Mouse (Mus musculus) cerebellum, adult 11 months (tissue): ENCODE measurements around the gene Slc8a3.
"Not testable (repeated sequence)": the region's sequence is repeated elsewhere in the genome, so short reads cannot be mapped to it uniquely, and the experiment has no call there.

Source experiments
- DNase-seq: peaks from one replicate; pipeline ENCODE4 v3.0.0; 2022

Gene Slc8a3

DNA sequence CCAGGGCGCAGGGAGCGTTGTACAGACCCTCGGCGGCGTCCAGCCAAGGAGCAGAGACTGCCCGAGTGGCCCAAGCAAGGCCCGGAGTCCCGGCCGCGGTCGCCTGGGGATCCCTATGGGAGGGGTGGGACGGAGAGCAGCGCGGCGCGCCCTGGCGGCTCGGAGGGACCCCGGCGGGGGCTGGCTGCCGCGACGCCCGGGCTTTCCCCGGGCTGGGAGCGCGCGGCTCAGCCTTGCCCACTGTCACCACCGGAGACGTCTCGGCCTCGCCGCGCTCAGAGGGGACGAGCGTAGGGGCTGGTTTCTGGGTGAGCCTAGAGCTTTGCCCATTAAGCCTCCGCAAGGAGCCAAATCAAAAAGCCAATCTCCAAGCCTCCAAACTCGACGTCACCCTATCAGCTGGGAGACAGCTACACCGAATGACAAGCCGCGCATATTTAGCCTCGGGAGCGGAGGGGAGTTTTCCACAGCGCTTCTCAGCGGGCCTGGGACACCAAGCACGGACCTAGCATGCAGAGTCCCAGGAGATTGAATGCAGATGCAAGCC is at the start of gene Slc8a3:
TSS of gene Slc8a3 (minus strand) at position 306 of the 547 bp plus-strand sequence.
- DNase-seq, result peak; percentile 67

DNA sequence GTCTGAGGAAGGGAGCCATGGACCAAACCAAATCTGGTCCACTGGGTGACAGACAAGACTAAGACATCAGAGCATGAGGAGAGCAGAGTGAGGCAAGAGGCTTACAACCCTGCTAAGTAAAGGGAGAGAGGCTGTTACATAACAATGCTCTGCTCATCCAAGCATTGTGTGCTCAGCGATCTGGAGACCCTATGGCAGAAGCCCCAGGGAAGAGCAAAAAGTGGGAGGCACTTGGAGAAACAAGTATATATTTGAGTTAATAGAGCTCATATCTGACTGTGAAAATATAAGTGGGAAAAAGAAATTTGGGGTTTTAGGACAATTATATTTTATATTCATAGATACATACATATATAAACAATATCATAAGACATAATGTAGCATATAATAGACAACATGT is 46.4 kb upstream of the Slc8a3 start, which contains the start of gene Gm4787:
TSS of gene Gm4787 (minus strand) at position 101 of the 400 bp plus-strand sequence.
- DNase-seq, result not testable (repeated sequence)

DNA sequence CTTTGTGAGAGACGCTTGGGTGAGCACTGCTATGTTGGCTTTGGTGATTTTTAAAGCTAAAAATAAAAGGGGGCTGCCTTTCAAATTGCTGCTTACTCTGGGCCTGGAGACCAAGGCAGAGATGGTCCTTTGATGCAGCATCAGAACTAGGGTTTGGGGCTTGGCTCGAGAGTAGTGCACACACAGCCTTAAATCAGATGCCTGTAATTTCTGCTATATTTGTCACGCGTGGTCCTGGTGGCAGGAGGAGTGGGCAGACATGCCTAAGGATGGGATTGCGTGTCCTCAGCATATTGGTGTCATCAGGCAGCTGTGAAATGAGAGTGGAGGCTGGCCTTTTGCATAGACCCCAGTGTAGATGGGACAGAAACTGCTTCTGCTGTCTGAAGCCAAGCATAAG is 861 bp upstream of the Slc8a3 start:
- DNase-seq, result no peak

DNA sequence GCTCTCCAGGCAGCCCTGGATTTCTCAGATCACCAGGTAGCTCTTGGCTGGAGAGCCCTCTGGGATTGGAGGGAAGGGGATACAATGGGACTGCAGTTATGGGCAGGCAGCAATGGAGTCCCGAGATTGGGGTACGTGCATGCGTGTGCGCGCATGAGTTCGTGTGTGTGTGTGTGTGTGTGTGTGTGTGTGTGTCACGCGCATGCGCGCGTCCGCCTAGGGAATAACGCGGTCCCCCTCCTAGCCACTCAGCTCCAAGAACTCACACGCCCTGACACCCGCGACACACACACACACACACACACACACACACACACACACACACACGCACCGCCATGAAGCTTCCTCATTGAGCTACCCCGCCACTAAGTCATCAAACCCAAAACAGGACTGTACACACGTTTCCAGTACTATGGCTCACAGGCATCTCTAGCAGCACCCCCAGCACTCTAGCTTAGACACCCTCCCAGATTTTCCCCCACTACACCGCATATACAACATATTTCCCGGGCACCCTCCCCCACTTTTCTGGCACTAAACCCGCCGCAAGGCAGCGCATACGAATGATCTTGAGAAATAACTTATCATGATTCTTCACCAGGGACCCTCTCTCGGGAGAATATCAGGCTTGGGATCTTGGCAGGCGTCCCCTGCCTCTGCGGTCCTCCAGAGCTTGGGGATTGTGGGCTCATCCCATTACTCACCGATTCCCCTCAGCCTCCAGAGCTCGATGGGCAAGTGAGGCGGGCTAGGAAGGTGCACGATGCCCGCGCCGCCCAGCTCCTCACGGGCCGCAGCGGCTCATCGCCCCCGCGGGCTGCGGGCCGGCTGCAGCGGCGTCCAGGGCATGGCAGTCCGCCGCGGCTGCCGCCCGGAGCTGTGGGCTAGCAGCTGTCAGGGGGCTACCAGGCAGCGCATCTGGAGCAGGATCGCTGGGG is 774 bp downstream of the Slc8a3 start:
- peak; percentile 78 for DNase-seq

DNA sequence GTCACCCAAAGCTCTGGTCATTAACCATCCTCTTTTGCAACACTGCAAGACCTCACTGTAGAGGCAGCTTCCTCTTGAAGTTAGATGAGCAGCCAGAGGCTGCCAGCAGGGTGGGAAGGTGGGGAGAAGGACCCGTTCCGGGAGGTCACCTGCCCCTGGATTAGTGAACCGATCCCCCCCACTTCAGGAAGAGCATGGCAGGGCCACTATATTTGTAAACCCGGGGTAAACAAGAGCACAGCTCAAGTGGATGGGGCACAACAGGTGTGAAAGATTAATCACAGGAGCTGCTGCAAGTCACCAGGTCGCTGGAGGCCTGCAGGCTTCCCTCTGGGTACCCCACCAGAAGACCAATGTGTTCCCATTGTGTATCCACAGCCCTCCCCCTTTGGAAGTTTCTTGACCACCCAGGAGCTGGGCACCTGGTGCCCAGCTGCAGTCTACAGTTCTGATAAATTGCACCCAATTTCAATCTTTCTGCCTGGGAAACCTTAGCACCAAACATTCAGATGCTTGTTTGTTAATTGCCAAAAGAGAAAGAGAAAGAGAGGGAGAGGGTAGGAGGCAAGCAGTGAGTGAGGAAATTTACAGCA is 1.8 kb downstream of the Slc8a3 start:
- DNase-seq, result no peak

DNA sequence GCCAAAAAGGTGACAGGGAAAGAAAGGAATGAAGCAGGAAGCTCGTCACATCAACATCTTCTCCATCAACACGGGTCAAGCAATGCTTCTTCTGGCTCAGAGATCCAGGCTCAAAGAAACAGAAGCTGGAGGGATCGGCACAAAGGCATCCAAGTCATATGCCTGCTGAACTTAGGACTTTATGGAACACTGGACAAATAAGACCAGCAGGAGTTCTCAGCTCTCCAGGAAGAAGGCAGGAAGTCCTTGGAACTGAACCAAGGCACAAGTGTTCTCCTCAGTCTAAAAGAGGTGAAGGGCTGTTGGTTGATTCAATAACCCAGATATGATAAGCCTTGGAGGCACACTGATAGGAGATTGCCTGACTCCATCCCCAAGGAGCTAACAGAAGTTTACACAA is 8.0 kb downstream of the Slc8a3 start:
- DNase-seq, result no peak

DNA sequence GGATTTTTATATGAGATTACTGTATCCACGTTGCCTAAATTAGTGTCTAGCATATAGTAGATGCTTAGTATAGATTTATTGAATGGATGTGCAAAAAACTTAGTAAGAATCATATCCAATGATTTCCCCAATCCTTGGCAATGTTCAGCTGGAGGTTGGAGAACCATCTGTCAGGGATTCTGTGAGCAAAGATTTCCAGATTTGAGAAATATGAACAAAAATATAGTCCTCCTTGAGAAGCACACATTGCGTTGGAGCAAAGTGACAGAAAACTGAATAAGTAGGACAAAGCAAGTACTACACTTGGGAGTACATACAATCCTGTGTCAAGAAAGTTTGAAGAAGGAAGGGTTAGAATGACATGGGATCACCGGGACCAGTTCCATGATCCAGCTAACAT is 8.9 kb downstream of the Slc8a3 start:
- DNase-seq, result no peak

DNA sequence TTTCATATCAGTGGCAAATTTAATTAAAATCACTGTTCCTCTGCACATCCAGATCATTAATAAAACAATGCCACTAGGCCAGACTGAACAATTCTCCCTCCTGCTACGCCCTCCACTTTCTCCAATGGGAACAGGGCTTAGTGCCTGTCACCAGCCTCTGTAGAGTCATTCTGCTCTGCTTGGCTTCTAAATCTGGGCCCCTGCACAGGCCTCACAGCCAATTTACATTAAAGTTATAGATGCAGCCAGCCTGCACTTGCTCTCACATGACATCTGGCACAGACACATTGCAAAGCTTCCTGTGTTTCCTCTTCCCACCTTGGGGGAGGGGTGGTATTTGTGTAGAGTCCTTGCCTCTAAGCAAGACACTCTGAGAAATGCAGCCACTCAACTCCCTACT is 12.0 kb downstream of the Slc8a3 start:
- DNase-seq, result no peak

DNA sequence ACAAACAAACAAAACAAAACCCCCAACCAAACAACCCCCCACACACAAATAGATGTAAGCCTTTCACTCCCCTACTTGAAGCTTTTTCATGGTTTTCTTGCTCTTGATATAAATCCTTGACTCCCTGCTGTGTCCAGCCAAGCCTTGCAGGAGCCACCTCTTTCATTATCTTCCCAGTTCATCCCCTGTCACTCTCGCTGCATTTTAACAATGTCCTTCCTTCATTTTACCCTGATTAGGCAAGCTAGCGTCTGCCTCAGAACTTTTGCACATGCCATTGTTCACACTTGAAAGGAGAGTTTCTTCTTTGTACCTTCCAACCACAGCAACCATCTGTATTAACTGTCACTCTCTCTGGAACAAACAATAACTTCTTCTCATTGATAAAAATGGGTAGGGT is 15.2 kb downstream of the Slc8a3 start:
- no peak for DNase-seq

DNA sequence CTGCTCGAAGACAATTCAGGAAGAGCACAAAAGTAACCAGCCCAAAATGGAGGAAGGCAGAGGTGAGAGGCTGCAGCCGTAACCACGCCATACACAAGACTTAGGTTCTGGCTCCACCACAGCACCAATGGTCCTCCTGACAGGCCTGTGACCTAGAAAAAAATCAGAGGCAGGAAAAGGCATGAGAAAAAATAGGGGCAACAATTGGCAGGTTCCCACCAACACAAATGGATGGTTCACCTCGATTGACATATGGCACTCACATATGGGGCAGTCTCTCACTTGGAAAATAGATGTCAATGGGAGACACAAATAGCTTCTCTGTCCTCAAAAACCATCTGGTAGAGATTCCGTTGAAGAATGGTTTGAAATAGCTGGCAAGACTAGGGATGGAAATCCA is 17.0 kb downstream of the Slc8a3 start:
- DNase-seq, result peak; percentile 82

DNA sequence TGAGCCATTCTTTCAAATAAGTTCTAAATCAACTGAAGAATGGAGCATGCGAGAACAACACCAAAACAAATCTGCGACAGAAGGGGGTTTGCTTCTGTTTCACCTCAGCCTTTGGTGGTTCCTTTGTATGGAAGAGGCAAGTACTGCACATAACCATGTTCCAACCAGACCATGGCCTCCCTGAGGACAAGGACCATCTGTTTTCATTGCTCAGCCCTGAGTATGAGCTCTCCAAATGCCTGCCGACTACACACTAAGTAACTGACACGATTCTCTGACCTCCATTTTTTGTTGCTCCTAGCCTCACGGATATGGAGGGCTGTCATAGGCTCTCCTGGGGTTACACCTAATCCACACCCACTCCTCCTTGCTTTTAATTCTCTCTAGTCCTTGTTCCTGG is 29.4 kb downstream of the Slc8a3 start:
- no peak for DNase-seq

DNA sequence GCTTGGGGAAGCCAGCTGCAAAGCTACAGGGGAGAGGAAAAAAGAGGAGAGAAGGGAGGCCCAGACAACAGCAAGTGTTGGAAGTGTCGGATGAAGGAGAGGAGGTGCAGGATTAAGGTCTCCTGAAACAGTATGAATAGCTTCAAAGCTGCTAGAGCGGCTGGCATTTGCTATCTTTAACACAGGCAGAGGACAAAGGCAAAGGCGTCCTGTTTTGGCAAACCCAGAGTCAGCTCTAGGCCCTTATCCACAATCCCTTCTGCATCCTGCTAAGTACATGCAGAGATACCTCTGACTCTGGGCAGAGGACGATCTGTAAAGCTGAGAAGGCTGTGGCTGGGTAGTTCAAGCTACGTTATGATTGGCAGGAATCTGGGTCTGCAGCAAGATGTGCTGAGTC is 38.4 kb downstream of the Slc8a3 start:
- no peak for DNase-seq

DNA sequence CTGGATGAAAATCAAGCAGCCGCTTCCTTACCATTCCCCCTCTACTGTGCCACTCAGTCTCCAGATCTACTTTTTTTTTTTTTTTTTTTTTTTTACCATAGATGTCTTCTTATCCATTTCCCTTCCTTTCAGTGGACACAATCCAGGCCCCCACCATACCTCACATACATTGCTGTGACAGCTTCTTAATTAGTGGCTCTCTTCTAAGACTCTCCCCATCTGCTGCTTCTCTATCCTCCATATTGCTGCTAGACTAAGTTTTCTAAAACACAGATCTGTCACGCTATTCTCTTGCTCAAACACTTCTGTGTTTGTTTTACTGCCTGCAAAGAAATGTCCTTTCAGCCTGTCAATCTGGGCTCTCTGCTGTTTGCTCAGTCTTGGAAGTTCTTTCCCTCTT is 54.9 kb downstream of the Slc8a3 start:
- DNase-seq, result no peak

DNA sequence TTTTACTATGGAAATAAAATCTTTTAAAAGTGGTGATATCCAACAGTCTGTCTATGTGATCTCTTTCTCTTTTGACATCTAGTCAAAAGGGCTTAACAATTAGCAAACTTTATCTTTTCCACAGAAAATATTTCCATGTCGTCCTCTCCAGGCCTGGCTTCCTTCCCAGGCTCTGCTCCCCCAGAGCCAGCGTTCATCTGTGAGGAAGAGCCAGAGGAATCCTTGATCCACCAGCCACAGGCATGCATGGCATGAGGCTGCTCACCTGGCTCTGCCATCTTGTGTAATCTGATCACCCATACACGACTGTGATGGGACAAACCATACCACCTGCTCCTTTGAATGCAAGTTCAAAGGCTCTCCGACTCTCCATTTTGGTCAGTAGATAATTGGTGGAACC is 58.4 kb downstream of the Slc8a3 start:
- DNase-seq, result no peak

DNA sequence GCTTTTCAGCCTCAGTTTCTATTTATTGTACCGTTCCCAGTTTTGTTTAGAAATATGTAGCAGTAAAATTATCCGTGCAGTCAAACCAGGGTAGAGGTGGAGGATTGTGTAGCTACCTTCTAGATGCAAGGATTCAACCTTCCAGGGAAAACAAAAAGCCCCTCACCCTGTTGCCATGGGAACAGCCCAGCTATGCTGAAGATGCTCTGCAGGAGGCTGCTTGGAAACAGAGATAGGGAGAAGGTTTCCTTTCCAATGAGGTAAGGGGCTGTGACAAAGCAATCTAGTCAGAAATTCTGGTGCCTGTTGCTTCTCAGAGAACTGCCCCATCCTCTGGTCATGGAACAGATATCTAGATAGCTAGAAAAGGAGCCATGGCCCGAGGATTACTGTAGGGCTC is 59.6 kb downstream of the Slc8a3 start:
- no peak for DNase-seq

DNA sequence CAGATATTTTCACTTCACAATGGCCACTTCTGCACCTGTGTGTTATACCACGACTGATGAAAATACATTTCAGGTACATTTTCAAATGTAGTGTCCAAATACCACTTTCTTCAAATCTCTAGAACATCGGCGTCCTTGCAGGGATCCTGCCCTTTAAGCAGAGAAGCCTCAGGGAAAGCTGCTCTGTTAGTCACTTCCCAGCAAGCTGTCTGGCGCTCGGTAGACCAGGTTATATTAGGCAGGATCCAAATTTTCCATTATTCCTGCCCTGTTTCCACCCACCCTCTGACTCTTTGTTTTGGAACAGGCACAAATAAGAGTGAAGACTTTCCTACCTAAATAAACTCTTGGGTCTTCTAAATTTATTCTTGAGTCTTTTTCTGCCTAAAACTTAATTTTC is 63.7 kb downstream of the Slc8a3 start:
- DNase-seq, result no peak

DNA sequence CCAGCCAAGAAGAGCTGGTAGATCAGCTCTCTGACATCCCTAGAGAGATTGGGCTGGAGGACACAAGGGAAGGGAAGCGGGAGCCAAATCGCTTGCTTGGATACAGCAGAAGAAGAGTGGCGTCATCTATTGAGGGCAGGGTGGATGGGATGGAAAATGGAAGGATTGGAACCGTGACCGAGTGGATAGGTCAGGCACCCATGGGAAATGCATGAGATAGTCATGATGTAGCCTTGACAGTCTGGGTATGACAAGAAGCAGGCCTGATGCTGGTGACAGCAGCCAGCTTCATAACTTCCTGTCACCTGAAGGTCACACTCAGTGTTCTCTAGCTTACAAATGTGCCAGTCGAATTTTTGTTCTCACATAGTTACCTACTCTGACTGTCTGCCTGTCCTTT is 70.2 kb downstream of the Slc8a3 start:
- DNase-seq, result no peak

DNA sequence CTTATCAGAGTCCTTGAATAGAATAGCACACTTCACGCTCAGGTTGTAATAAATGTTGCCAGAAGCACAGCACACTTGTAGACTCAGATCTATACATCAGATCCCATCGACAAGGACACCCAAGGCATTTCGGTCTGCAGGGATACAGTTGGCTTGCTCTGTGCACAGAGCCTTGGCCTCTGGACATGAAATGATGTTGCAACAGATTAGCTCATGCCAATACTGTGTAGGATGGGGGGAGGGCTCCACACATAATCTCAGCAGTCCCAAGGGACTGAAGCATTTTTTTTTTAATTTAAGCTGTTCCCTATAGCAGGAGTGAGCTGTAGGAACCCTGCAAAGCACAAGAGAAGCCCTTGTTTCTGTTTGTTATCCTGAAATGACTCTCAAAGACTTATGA is 74.8 kb downstream of the Slc8a3 start:
- DNase-seq, result no peak

DNA sequence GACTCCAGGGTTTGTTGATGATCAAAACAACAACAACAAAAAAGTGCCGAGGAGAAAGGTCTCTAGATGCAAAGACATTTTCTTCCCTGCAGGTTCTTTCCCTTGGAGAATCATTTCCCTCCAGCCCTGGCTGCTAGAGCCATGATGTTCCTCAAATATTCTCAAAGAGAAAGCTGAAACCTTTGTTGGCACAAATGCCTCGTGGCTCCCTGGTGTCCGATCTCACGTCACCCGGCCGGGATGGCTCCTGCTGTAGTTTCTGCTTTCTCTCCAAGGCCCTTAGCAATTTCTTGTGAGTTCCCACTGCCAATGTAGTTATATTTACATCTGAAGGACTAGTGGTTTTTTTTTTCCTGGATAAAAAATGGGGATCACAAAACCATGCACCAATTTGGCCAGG is 87.6 kb downstream of the Slc8a3 start:
- DNase-seq, result no peak

DNA sequence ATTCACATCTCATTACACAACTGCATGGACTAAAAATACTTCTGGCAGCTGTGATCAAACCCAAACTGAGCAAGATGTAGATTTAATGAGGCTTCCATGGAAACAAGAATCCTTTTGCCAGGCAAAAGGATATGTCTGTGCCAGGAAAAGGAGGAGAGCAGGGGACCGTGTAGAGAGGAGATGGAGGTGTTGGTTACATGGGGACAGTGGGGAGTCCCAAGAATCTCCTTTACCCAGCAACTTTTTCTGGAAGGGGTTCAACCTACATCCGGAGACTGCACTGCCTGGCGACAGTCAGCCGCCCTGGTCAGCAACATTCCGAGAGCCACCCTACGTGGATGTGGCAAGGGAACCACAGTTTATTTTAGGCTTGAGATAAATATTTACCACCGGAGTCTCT is 88.0 kb downstream of the Slc8a3 start:
- DNase-seq, result no peak

DNA sequence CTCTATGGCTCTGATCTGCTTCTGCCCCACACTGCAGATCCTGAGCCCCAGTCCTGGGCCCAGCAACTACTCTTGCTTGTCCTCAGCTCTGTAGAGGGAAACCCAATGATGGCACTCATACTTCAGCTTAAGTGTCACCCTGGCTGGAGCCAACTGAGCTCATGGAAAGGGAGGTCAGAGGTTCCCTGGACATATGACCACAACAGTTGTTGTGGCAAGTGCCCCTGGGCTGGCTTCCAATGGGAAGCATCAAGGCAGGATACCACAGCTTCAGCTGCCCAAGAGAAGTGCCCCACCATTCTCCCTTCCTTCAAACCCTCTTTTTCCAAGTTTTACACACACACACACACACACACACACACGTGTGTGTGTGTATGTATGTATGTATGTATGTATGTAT is 88.5 kb downstream of the Slc8a3 start:
- DNase-seq, result no peak

DNA sequence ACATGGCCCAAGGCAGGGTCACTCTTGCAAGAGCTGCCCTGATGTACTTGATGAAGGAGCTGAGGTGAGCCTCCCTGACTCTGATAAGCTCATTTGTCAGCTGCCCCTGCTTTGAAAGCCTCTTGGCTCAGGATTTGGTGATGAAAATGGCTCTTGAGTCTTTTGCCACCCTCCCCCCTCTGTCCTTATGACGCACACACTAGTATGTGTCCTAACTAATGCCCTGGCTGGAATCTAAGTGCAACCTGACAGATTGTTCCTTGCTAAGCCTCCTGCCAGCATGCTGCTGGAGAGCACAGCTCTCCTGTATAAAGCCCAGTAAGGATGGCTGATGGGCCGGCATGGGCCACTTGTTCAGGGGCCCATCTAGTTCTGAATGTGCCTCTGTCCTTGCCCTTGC is 91.3 kb downstream of the Slc8a3 start:
- DNase-seq, result no peak

DNA sequence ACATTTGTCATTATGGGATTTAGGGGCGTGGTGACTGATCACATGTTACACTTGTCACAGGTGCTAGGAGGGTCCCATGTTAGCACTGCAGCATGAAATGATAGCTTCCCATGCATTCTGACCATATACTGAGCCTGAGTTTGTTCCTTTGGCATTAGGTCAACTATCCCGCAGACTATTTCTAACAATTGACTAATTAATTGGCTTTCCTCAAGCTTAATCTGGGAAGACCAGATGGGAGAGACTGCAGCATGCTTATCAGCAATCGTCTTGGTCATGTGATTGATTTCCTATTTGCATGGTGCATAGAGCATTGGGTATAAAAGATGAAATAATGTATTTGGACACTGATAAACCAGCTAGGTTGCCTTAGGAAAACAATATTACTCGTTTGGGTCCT is 91.9 kb downstream of the Slc8a3 start:
- DNase-seq, result no peak

DNA sequence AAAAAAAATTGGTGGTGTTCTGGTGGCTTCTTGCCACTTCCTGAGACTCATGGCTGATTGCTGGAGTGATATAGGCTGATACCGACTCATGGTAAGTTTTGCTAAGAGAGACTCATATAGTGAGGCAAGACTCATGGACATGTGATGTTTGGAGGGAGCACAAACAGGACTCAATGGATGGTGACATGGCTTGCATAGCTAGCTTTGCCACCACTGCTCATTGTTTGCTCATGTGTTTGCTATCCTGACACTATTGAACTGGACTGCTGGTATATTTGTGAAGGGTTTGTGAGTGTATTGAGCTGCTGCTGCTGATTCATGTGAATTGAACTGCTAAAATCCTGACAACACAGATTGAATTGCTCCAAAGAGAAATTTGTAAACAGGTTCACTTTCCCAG is 95.8 kb downstream of the Slc8a3 start:
- DNase-seq, result no peak
